Mouse (Mus musculus): ENCODE measurements at regions not wholly inside any gene's neighbourhood (a gene's known extent, or its start where the extent isn't known, plus 50 kb on each side); places are given as distances from the start of the nearest gene placed in this dataset.

GRCm38 (mm10) chr1:41935912-41936478 lies 759.6 kb upstream of the Pou3f3 start:
- no peak for TF ChIP-seq MAX (IDR thresholded peaks at IDR 0.05)
- TF ChIP-seq CTCF (IDR thresholded peaks at IDR 0.05; ENCODE audit: control insufficient read depth, insufficient read depth, insufficient read length) = no peak
- no peak for TF ChIP-seq CEBPB (IDR thresholded peaks at IDR 0.05; ENCODE audit: low read depth)

Data from C2C12 (cell line).